Mouse (Mus musculus): Measurements from ENCODE around the gene Taldo1. TPM values are rescaled to one million over a fixed set of nuclear protein-coding genes. Genes with fewer than 3 reads are reported as not detected.
"Not testable (repeated sequence)": the region's sequence is repeated elsewhere in the genome, so short reads cannot be mapped to it uniquely, and the experiment has no call there.

Taldo1 gene
- polyA plus RNA-seq, 1 experiment from 2014 or later = 298 TPM

GRCm38 (mm10) chr7:141390326-141391259 is 1.4 kb upstream of the Taldo1 start:
- Histone ChIP-seq H3K36me3 (replicated peaks) (no peaks in the 10 kb centered on the region), H3K4me2 (no peak overlapping the region), H3K27me3 (replicated peaks) (no peaks in the 10 kb centered on the region), H3K4me1 (peaks cover 14% of the 10 kb centered on the region), H3K27ac (no peak overlapping the region), H3K9ac (no peak overlapping the region), H3K9me3 (no peaks in the 10 kb centered on the region), H3K4me3 (0 out of 2 replicates have a peak overlapping the region, but pooled peaks have one; percentile 1)
- ATAC-seq (replicated peaks) = no peak
- WGBS = 59% methylated on average over 9 of the region's 9 CpGs

GRCm38 (mm10) chr7:141392552-141393222 is 688 bp downstream of the Taldo1 start:
- H3K36me3 ChIP-seq (replicated peaks) = peaks cover 3% of the 10 kb centered on the region
- peaks cover 14% of the 10 kb centered on the region for H3K4me1 ChIP-seq
- H3K27ac ChIP-seq = peak overlapping the region; percentile 85
- H3K4me2 ChIP-seq = peak overlapping the region; percentile 96
- H3K9ac ChIP-seq = peak overlapping the region; percentile 80
- 28% methylated on average over 9 of the region's 9 CpGs for WGBS
- no peaks in the 10 kb centered on the region for H3K27me3 ChIP-seq (replicated peaks)
- ATAC-seq (replicated peaks) = peak; percentile 62; the same call in 1 of the 2 replicates
- peak overlapping the region; percentile 76 for H3K4me3 ChIP-seq
- no peaks in the 10 kb centered on the region for H3K9me3 ChIP-seq

- no peak overlapping the region for H3K4me3 ChIP-seq
- no peak overlapping the region for H3K4me2 ChIP-seq
- H3K36me3 ChIP-seq (replicated peaks) = peaks cover 6% of the 10 kb centered on the region
- H3K27me3 ChIP-seq (replicated peaks) = no peaks in the 10 kb centered on the region
- WGBS = 87% methylated on average over 7 of the region's 7 CpGs
- no peak for ATAC-seq (replicated peaks)
- no peaks in the 10 kb centered on the region for H3K9me3 ChIP-seq
- H3K9ac ChIP-seq = no peak overlapping the region
- no peak overlapping the region for H3K27ac ChIP-seq
- peaks cover 14% of the 10 kb centered on the region for H3K4me1 ChIP-seq
These were observed 2.2 kb downstream of the Taldo1 start for GRCm38 (mm10) chr7:141394158-141394557.

- no peak overlapping the region for H3K9ac ChIP-seq
- H3K9me3 ChIP-seq = no peaks in the 10 kb centered on the region
- H3K4me3 ChIP-seq = no peak overlapping the region
- ATAC-seq (replicated peaks) = no peak
- no peak overlapping the region for H3K4me2 ChIP-seq
- no peak overlapping the region for H3K27ac ChIP-seq
- H3K36me3 ChIP-seq (replicated peaks) = peaks cover 8% of the 10 kb centered on the region
- peaks cover 14% of the 10 kb centered on the region for H3K4me1 ChIP-seq
- no peaks in the 10 kb centered on the region for H3K27me3 ChIP-seq (replicated peaks)
- WGBS = 19% methylated on average over 6 of the region's 6 CpGs
These were observed 2.8 kb downstream of the Taldo1 start for GRCm38 (mm10) chr7:141394771-141395170.

- Histone ChIP-seq H3K36me3 (replicated peaks) (peaks cover 13% of the 10 kb centered on the region), H3K27me3 (replicated peaks) (no peaks in the 10 kb centered on the region), H3K9me3 (no peaks in the 10 kb centered on the region), H3K4me2 (no peak overlapping the region), H3K27ac (no peak overlapping the region), H3K4me3 (no peak overlapping the region), H3K4me1 (peaks cover 14% of the 10 kb centered on the region), H3K9ac (no peak overlapping the region)
- ATAC-seq (replicated peaks) = no peak
- 83% methylated on average over 1 of the region's 1 CpGs for WGBS
These were observed 3.3 kb downstream of the Taldo1 start for GRCm38 (mm10) chr7:141395348-141395747.

- Histone ChIP-seq H3K27me3 (replicated peaks) (no peaks in the 10 kb centered on the region), H3K9me3 (no peaks in the 10 kb centered on the region), H3K27ac (no peak overlapping the region), H3K4me3 (no peak overlapping the region), H3K4me2 (no peak overlapping the region), H3K9ac (no peak overlapping the region), H3K36me3 (replicated peaks) (peaks cover 28% of the 10 kb centered on the region), H3K4me1 (no peaks in the 10 kb centered on the region)
- ATAC-seq (replicated peaks) = peak; percentile 52
- WGBS = 44% methylated on average over 5 of the region's 5 CpGs
These were observed 11.3 kb downstream of the Taldo1 start for GRCm38 (mm10) chr7:141403305-141403704.

- H3K4me1 ChIP-seq = peaks cover 9% of the 10 kb centered on the region
- WGBS = 80% methylated on average over 4 of the region's 4 CpGs
- no peaks in the 10 kb centered on the region for H3K27me3 ChIP-seq (replicated peaks)
- H3K4me2 ChIP-seq = no peak overlapping the region
- no peak overlapping the region for H3K4me3 ChIP-seq
- no peak overlapping the region for H3K9ac ChIP-seq
- no peak for ATAC-seq (replicated peaks)
- H3K36me3 ChIP-seq (replicated peaks) = peaks cover 19% of the 10 kb centered on the region
- no peaks in the 10 kb centered on the region for H3K9me3 ChIP-seq
- no peak overlapping the region for H3K27ac ChIP-seq
These were observed 13.5 kb downstream of the Taldo1 start for GRCm38 (mm10) chr7:141405466-141405865.

GRCm38 (mm10) chr7:141407670-141408069 is 15.7 kb downstream of the Taldo1 start:
- H3K4me3 ChIP-seq; H3K9ac ChIP-seq; H3K4me1 ChIP-seq; H3K36me3 ChIP-seq (replicated peaks); H3K27me3 ChIP-seq (replicated peaks); ATAC-seq (replicated peaks); H3K4me2 ChIP-seq; H3K9me3 ChIP-seq; H3K27ac ChIP-seq: not testable (repeated sequence)
- WGBS = 95% methylated on average over 7 of the region's 7 CpGs

- Histone ChIP-seq H3K27ac (peak overlapping the region; percentile 41; the same call in 1 of the 2 replicates), H3K27me3 (replicated peaks) (no peaks in the 10 kb centered on the region), H3K4me2 (no peak overlapping the region), H3K9ac (no peak overlapping the region), H3K9me3 (no peaks in the 10 kb centered on the region), H3K36me3 (replicated peaks) (no peaks in the 10 kb centered on the region), H3K4me1 (peaks cover 16% of the 10 kb centered on the region), H3K4me3 (0 out of 2 replicates have a peak overlapping the region, but pooled peaks have one; percentile 5)
- WGBS = 7% methylated on average over 11 of the region's 11 CpGs
- ATAC-seq (replicated peaks) = peak; percentile 43; the same call in 1 of the 2 replicates
These were observed 16.8 kb downstream of the Taldo1 start for GRCm38 (mm10) chr7:141408833-141409232.

GRCm38 (mm10) chr7:141410631-141411030 is 18.6 kb downstream of the Taldo1 start:
- H3K4me2 ChIP-seq = no peak overlapping the region
- no peaks in the 10 kb centered on the region for H3K36me3 ChIP-seq (replicated peaks)
- no peak overlapping the region for H3K4me3 ChIP-seq
- no peak overlapping the region for H3K27ac ChIP-seq
- H3K9me3 ChIP-seq = no peaks in the 10 kb centered on the region
- peaks cover 22% of the 10 kb centered on the region for H3K4me1 ChIP-seq
- H3K27me3 ChIP-seq (replicated peaks) = no peaks in the 10 kb centered on the region
- 93% methylated on average over 8 of the region's 8 CpGs for WGBS
- no peak for ATAC-seq (replicated peaks)
- no peak overlapping the region for H3K9ac ChIP-seq

GRCm38 (mm10) chr7:141411667-141412066 is 19.7 kb downstream of the Taldo1 start:
- H3K9ac ChIP-seq = no peak overlapping the region

GRCm38 (mm10) chr7:141413331-141413730 is 21.3 kb downstream of the Taldo1 start:
- Histone ChIP-seq H3K4me2 (peak overlapping the region; percentile 89), H3K4me3 (peak overlapping the region; percentile 76), H3K27ac (peak overlapping the region; percentile 90), H3K4me1 (peaks cover 22% of the 10 kb centered on the region), H3K27me3 (replicated peaks) (no peaks in the 10 kb centered on the region), H3K9ac (peak overlapping the region; percentile 90), H3K9me3 (no peaks in the 10 kb centered on the region), H3K36me3 (replicated peaks) (no peaks in the 10 kb centered on the region)
- WGBS = 5% methylated on average over 16 of the region's 16 CpGs
- ATAC-seq (replicated peaks) = peak; percentile 46

More at GRCm38 (mm10) chr7:141411667-141412066, 19.7 kb downstream of the Taldo1 start:
- no peak overlapping the region for H3K4me3 ChIP-seq
- ATAC-seq (replicated peaks) = no peak
- H3K4me2 ChIP-seq = no peak overlapping the region
- H3K9me3 ChIP-seq = no peaks in the 10 kb centered on the region
- no peak overlapping the region for H3K27ac ChIP-seq
- H3K27me3 ChIP-seq (replicated peaks) = no peaks in the 10 kb centered on the region
- peaks cover 22% of the 10 kb centered on the region for H3K4me1 ChIP-seq
- no peaks in the 10 kb centered on the region for H3K36me3 ChIP-seq (replicated peaks)
- WGBS = 92% methylated on average over 1 of the region's 1 CpGs
